Mouse (Mus musculus) testis, adult 2 months (tissue): ENCODE data around the gene Dlg4. TPM values are rescaled to one million over a fixed set of nuclear protein-coding genes. Genes with fewer than 3 reads are reported as not detected.
A peak's percentile ranks its signal among the peaks of the same experiment; 100 is the strongest.

ENCODE experiments used
- H3K27ac ChIP-seq: fragments of 200-500 bp; 2 replicates; pipeline ENCODE4 v1.5.1; 2012; ENCODE audit warnings: low read depth, low read length; ENCODE audit not compliant: control insufficient read depth, insufficient read depth
- H3K27me3 ChIP-seq: fragments of 200-500 bp; 2 replicates; pipeline ENCODE4 v1.6.1; 2012; ENCODE audit warnings: mild to moderate bottlenecking, low read length, moderate library complexity; ENCODE audit not compliant: control insufficient read depth, insufficient read depth
- H3K36me3 ChIP-seq: fragments of 200-500 bp; 2 replicates; pipeline ENCODE4 v1.6.1; 2012; ENCODE audit warnings: mild to moderate bottlenecking, low read length; ENCODE audit not compliant: control insufficient read depth, insufficient read depth
- H3K4me1 ChIP-seq: fragments of 200-500 bp; 2 replicates; pipeline ENCODE4 v1.6.1; 2012; ENCODE audit warnings: low read length; ENCODE audit not compliant: control insufficient read depth, insufficient read depth
- H3K4me3 ChIP-seq: fragments of 200-500 bp; 2 replicates; pipeline ENCODE4 v1.5.1; 2012; ENCODE audit warnings: low read depth, mild to moderate bottlenecking, low read length, moderate library complexity, mixed read lengths; ENCODE audit not compliant: control insufficient read depth
- CTCF ChIP-seq: fragments of 200-500 bp; IDR thresholded peaks from 2 replicates; pipeline ENCODE4 v1.5.1; 2012; ENCODE audit warnings: low read depth, mild to moderate bottlenecking, inconsistent platforms, low read length, moderate library complexity; ENCODE audit not compliant: control insufficient read depth, insufficient read depth, insufficient replicate concordance
- POLR2A ChIP-seq: fragments of 200-500 bp; IDR thresholded peaks from 2 replicates; pipeline ENCODE4 v1.6.1; 2012; ENCODE audit warnings: low read depth, mild to moderate bottlenecking, inconsistent platforms, low read length, moderate library complexity; ENCODE audit not compliant: control insufficient read depth
- polyA plus RNA-seq: library from polyadenylated mRNA; depleted of rRNA; stranded (reverse); fragments of >200 nt; gene quantifications from 2 replicates; pipeline ENCODE4 v1.2.3, GENCODE M21; 2012

Dlg4 gene
- polyA plus RNA-seq, 1 experiment: 5.6 TPM

GRCm38 (mm10) chr11:69990850-69991691 lies 25.7 kb upstream of the Dlg4 start, which contains the start of gene Gabarap:
Gene Gabarap (plus strand): TSS chr11:69991143.
- Histone ChIP-seq H3K36me3 (peaks cover 4% of the 10 kb centered on the region), H3K27ac (peak within 1 kb of the TSS; percentile 100), H3K27me3 (no peaks in the 10 kb centered on the region), H3K4me1 (peaks cover 6% of the 10 kb centered on the region), H3K4me3 (peak within 1 kb of the TSS; percentile 93)
- TF ChIP-seq CTCF: no peak
- peak; percentile 85 for TF ChIP-seq POLR2A

- peaks cover 6% of the 10 kb centered on the region for H3K4me1 ChIP-seq
- peak overlapping the region; percentile 96 for H3K27ac ChIP-seq
- no peaks in the 10 kb centered on the region for H3K27me3 ChIP-seq
- TF ChIP-seq POLR2A (no peak), CTCF (no peak)
- H3K36me3 ChIP-seq: peaks cover 4% of the 10 kb centered on the region
- peak overlapping the region; percentile 93 for H3K4me3 ChIP-seq
Measured at GRCm38 (mm10) chr11:69991711-69992110, 25.0 kb upstream of the Dlg4 start.

DNA sequence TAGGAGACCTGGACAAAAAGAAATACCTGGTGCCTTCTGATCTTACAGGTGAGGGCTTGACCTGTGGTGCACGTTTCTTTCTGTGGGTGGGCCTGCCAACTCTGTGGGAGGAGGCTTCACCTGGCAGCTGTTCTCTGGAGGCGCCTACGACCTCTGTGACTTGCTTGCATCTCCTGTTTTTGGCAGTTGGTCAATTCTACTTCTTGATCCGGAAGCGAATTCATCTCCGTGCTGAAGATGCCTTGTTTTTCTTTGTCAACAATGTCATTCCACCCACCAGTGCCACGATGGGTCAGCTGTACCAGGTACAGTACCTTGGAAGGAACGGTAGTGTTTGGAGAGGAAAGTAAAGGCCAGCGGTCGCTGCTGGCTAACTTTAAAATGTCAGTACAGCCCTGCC lies 24.3 kb upstream of the Dlg4 start:
- no peaks in the 10 kb centered on the region for H3K27me3 ChIP-seq
- peak overlapping the region; percentile 45 for H3K27ac ChIP-seq
- peaks cover 7% of the 10 kb centered on the region for H3K4me1 ChIP-seq
- TF ChIP-seq CTCF (no peak), POLR2A (no peak)
- peaks cover 4% of the 10 kb centered on the region for H3K36me3 ChIP-seq
- peak overlapping the region; percentile 84 for H3K4me3 ChIP-seq

GRCm38 (mm10) chr11:69992932-69993331 lies 23.8 kb upstream of the Dlg4 start:
- TF ChIP-seq POLR2A: no peak
- no peak for TF ChIP-seq CTCF
- H3K36me3 ChIP-seq: peaks cover 4% of the 10 kb centered on the region
- peak overlapping the region; percentile 84; the same call in 1 of the 2 replicates for H3K4me3 ChIP-seq

DNA sequence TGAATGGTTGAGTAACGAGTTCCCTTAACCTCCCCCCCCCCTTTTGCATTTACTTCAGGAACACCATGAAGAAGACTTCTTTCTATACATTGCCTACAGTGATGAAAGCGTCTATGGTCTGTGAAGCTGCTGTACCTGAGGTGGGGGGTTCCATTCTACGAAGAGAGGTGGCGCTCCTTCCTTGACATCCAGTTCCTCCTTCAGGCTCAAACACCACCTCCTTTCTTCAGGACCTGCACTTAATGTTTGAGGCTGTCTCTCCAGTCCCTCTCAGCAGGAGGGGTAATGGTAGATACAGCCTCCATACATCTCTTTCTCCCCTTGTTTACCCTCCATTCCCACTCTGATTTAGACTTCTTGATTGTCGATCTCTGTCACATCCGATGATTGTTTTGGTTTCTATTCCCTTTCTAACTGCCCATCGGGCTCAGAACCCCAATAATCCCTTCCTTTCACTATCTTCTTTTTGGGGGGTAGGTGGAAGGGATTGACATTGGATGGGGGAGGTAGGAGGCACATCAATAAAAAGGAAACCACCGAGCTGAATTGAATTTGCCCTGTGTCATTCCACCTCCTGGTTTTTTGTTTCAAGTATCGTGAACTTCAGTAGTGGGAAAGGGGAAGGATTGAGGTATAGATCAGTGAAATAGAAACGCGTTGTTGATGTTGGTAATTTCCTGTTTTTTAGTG lies 22.2 kb upstream of the Dlg4 start:
- Histone ChIP-seq H3K36me3 (peaks cover 5% of the 10 kb centered on the region), H3K27me3 (no peaks in the 10 kb centered on the region), H3K4me3 (peak overlapping the region; percentile 3; the same call in 1 of the 2 replicates), H3K27ac (no peak overlapping the region), H3K4me1 (peaks cover 22% of the 10 kb centered on the region)
- TF ChIP-seq POLR2A: no peak

More at GRCm38 (mm10) chr11:69992932-69993331, 23.8 kb upstream of the Dlg4 start:
- H3K27ac ChIP-seq: no peak overlapping the region
- H3K27me3 ChIP-seq: no peaks in the 10 kb centered on the region
- peaks cover 8% of the 10 kb centered on the region for H3K4me1 ChIP-seq

DNA sequence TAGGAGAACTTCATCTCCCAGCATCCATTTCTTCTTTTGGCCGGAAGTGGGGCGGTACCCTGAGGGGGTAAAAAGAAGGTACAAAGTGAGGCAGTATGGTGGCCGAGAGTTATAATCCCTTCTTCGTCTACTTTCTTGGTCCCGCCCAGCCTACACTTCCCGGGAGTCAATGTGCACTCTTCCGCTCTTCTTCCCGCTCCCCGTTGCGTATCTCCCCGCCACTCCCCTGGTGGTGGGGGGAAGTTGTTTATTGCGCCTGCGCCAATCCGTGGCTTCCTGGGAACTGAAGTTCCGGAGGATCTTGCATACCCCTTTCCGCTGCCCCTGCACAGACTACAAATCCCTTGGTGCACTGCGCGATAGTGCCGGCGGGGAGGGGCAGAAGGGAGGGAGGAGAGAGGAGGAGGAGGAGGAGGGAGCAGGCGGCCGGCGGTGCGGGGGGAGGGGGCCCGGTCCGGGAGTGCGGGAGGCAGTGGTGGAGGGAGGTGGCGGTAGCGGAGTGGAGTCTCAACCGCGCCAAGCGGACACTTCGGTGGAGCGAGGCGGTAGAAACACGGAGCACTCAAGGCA lies 21.3 kb upstream of the Dlg4 start, which contains the start of gene Phf23:
TSS of gene Phf23 (plus strand) at position 387 of the 570 bp plus-strand sequence.
- Histone ChIP-seq H3K4me1 (peaks cover 25% of the 10 kb centered on the region), H3K27ac (peak within 1 kb of the TSS; percentile 97), H3K36me3 (peaks cover 5% of the 10 kb centered on the region), H3K4me3 (peak within 1 kb of the TSS; percentile 98), H3K27me3 (no peaks in the 10 kb centered on the region)
- peak; percentile 78 for TF ChIP-seq POLR2A
- peak; percentile 28; the same call in 1 of the 2 replicates for TF ChIP-seq CTCF
